Mouse (Mus musculus) fibroblast of lung, adult 2 months (primary cell): ENCODE measurements around the gene Ddx60.
"Not testable (repeated sequence)": the region's sequence is repeated elsewhere in the genome, so short reads cannot be mapped to it uniquely, and the experiment has no call there.

ENCODE experiments used
- DNase-seq: peaks from one replicate; pipeline ENCODE4 v3.0.0-alpha.2; 2011; ENCODE audit warnings: low read depth

Ddx60 gene

DNA sequence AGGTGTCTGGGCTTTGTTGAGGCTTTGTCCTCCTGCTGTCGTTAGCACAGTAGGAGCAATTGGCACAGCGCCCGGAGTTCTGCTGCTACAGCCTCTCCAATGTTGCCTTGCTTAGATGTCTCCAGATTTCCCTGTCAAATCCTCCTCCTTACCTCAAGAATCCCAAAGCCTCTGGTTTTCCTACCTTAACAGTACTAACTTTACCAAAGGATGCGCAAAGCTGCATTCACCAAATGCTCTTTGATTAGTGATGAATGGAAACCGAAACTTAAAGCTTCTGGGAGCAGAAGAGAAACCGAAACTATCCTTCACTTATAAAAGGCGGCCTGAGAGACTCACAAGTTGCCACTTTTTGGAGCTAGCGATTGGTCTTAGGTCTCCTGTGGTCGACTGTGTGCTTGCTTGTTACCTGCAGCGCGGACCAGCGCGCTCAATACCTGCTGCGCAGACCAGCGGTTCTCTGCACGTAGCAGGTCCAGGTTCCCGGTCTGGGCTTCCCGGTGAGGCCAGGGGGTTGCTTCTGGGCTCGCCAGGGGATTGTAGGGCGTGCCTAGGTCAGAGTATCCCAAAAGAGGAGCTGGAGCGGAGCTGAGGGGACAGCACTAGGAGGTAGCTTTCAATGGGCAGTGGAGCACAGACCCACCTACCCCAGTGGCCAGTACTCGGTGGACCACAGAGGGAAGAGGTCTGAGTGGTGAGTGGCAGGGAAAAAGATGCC lies at the start of gene Ddx60:
Gene Ddx60 (plus strand): TSS at position 311 of the 718 bp plus-strand sequence.
- peak; percentile 14 for DNase-seq

DNA sequence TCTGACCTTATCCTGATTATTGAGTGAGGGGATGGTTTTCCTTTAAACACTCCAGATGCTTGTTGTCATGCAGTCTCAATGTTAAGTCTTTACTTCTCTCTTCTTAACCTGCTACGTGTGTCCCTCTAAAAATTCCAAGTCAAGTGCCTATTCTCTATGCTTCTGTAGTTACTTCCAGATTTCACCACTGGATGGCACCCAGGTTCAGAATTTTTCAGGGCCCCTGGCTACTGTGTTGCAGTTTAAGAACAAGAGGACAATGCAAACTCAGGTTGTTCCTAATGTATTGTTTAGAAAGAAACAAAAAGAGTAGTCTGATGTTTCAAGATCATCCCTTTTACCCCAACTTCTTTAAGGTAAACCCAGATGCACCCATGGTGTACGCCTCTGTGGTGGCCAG lies 33.8 kb upstream of the Ddx60 start:
- DNase-seq, result peak; percentile 27

DNA sequence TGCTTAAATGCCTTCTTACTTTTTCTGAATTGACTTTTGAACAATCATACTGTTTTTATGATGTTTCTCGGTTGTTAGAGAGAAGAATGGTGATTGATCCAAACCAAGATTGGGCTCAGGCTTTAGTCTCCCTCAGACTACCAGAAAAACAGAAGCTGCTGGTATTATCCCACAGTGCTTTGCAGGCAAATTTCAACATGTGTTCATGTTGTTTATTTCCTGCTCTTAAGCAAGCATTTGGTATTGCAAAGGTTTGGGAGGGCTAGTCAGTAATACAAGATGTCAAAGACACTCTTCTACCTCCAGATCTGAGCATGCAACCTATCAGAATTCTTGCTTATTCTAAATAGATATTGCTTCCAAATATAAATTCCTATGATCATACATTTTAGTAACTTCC lies 31.1 kb upstream of the Ddx60 start:
- DNase-seq, result no peak

DNA sequence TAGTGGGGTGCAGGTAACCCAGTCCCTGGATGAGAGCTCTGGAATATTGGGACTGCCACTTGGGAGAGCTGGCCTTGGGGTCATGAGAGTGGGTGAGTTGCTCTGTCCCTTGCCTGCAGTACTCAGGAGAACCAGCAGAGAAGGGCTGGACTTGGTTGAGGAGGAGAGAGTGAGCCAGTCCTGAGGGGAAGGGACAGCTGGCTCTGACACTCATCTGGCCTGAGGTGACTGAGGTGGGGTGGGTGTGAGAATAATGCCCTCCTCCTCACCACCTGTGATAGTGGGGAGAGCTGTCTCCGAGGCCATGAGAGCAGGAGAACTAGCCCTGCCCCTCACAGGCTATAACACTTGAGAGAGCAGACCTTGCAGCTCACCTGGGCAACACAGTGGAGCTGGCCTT lies 30.5 kb upstream of the Ddx60 start:
- DNase-seq, result no peak

DNA sequence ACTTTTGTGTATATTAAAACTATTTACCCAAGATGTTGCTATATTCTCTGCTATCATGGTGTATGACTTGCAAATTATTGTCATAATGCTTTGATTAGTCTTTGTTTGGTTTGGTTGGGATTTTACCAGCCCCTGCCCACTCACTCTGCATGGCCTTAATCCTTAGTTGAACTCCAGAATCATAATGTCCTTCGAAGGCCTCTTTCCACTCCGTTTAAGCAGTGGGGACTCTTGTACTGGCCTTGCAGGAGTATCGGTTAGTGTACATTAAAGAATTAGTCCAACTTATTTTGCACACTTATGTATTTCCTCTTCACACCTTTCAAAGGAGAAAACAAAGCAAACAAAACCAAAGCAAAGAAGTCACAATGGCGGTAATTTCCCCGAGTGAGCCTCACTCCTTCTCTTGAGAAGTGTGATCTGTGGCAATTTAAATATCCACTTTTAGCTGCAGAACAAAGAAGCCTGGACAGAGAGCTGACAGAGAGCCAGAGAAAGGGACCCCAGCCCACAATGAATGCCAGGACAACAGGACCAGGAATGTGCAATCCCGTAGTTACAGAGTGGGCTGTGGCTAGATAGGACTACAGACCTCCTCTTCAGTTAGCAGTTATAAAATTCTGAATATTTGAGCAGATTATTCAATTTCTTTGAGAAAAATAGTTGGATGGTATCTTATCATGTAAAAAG lies 26.7 kb upstream of the Ddx60 start:
- DNase-seq, result no peak

DNA sequence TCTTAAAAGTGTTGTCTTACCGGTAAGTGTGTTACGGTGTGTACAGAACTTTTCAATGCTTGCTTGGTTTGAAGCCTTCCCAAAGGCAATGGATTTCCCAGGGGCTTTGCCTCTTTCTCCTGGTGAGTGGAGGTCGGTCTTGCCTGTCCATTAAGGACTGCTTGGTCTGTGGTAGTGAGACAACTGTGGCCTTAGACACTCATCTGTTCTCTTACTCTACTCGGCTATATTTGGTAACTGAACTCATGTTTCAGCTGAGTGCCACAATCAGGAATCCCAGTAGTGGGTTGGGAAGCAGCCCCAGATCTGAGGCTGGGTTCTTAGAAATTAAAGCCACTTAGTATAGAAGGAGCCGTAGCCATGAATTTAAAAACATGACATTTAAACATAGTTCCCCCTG lies 25.4 kb upstream of the Ddx60 start, which contains the start of gene Palld:
Gene Palld (minus strand): TSS at position 170 of the 400 bp plus-strand sequence.
- no peak for DNase-seq

DNA sequence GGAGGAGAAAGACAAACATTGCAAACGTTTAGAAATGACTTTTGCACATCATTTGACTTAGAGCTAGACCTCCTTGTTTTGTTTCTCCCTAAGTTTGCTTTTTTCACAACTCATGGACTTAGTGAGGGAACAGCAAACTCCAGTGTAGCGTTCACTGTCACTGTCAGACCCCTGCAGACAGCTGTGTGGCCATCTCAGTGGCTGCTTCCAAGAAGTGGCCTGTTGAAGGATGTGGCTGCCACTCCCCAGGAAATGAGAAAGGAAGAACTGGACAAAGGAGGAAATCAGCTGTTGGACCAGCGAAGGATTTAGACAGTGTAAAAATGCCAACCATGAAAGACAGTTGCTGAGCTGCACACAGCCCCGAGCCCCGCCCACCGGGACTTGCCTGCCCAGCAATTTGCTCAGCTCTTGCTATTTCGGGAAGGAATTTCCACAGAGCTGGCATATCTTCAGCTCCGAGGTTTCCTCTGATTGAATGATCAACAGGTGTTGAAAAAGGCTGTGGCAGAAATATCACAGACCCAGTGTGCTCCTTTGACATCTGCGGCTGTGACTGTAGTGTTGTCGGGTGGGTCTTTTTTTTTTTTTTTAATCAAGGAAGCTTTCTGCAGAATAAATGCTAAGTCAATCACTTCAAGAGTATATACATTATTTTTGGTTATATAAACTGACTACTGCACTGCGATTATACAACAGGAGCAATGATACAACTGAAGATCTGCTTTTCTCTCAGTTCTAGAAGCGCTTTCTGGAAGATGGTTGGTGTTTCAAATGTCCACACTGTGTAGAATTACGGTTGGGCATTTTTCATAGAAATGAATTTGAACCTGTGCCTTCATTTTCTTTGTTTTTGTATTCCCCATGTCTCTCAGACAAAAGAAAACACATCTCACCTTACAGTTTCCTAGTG lies 19.3 kb upstream of the Ddx60 start:
- peak; percentile 12 for DNase-seq

DNA sequence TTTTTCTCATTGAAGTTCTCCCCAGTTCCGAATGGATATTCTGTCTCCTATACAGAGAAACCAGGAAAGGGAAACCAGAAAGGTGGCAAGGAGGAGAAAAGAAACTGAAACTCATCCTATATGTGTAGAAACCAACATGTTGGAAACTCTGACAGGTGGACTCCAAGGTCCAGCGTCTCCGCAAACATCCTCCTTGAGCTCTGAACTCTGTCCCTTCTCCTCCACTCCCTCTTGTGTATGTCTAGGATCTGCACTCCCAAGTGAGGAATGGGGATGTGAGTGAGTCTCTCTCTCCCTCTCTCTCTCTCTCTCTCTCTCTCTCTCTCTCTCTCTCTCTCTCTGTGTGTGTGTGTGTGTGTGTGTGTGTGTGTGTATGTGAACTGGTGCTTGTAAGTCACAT lies 18.6 kb upstream of the Ddx60 start:
- no peak for DNase-seq

DNA sequence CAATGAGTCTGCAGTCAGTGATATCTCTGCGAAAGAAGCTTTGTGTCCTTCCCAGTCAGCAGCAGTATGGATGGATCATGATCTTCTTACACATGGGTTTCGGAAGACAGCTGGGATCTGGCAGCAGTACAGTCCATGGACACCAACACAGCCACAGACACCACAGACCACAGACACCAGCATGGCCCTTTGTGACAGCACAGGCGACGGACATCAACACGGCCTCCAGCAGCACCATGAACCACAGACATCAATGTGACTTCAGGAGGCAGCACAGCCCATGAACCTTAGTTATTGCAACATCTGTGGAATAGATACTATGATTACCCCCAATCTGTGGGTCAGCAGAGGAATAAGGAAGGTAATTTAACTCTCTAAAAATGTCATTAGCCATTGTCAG lies 15.1 kb upstream of the Ddx60 start:
- DNase-seq, result no peak

DNA sequence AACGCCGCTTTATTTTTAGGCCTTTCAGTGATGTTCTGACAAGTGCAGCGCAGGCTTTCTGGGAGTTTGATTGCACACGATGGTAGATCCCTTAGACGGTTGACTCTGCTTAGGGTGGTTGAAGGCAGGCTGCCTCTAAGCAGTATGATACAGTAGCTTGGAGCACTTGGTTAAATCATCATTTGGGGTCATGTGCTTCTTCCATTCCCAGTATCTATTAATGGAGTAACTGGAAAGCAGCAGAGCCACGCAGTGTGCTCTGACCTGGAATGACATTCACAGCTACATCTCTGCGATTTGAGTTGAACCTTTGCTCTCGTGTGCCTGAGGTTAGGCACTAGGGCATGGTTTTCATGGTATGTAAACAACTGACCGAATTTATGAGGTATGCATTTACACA lies 13.9 kb upstream of the Ddx60 start:
- DNase-seq, result no peak

DNA sequence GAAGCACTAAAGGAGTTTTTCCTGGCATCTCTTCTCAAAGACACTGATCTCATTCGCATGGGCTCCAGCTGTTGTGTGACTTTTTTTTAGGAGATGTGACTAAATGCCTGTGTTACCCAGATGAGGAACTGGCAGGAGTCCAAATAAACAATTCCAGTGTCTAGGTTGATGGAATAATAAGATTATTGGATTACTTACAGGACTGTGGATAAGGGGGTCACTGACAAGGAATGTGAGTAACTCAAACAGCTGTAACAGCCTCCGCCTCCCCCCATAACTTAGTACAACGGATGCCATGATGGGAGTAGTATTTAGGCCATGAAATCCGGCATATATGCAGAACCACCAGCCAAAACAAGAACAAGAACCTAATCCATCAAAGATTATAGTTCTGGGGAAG lies 10.6 kb upstream of the Ddx60 start:
- no peak for DNase-seq

DNA sequence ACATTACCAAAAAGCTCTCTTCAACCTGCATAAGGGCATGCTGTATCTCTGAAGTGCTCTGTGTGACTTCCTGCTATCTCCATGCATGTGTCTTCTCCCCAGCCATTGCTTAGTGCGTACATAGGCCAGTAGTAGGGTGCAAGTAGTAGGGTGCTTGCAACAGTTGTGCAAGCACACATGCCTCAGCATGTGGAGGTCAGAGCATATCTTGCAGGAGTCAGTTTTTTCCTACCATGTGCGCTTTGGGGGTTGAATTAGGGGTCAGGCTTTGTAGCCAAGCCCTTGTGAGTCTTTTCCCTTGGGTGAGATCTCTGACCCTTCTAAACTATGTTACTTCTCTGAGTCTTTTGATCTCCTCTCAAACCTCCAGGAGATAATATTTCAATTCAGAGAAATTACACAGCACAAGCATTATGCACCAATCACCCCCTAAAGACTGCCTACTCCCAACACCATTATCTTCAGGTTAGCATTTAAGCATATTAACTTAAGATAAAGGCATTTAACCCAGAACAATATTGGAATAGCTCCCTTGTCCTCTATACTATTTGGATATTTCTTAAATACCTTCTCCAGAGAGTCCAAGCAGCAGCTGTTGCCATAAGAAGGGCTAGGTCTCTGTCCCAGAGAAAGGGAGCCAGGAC lies 8.6 kb upstream of the Ddx60 start:
- DNase-seq, result no peak

DNA sequence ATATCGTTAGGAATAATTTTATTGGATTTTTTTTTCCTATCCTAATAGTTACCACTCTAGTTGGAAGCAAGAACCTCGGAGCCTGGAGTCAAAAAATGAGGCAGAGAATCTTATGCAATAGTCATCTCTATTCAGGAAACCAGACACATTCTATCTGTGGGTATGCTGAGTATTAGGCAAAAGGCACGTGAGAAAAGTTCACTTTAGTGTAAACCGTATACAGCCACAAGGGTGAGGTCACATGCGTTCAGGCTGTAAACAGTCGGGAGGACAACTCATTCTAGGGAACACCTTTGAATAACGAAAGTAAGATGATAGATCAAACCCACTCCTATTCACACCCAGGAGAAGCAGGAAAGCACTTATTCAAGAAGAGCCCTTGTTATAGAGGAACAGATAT lies 7.5 kb upstream of the Ddx60 start:
- no peak for DNase-seq

DNA sequence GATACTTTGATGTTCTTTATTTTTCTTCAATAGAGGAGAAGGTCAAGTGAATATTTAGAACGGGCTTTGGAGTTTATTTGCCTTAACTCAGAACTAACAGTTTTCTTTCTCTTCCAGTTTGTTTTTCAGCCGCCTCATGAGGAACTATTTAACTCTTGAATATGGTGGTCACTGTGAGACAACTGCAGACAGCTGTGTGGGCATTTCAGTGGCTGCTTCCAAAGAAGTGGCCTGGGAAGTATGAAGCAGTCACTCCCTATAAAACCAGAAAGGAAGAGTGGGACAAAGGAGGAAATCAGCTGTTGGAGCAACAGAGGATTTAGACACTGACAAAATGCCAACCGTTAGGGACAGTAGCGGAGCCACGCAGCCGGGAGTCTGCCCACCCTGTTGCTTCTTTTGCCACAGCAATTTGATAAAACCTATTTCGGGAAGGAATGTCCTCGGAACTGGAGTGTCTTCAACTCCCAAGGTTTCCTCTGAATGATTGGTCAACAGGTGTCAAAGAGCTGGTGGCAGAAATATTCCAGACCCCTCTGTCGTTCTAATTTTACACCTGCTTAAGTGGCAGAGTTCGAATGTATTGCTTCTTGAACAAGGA lies 6.3 kb upstream of the Ddx60 start:
- no peak for DNase-seq

DNA sequence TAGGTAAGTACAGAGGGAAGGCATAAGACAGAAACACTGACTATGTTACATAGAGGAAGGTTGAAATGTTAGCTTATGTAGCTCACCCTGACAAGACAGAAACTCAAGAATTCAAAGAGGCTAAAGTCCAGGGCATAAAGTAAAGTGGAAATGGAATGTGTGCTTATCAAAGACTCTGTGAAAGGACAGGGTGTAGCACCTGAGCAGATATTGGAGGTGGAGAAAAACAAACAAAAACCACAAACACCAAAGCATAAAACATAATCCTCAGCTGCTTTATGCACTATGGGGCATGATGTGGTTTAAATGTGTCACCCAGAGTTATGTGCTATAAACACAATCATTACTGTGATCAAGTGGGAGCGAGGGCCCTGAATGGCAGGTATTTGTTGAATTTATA lies 3.4 kb upstream of the Ddx60 start:
- DNase-seq, result no peak

DNA sequence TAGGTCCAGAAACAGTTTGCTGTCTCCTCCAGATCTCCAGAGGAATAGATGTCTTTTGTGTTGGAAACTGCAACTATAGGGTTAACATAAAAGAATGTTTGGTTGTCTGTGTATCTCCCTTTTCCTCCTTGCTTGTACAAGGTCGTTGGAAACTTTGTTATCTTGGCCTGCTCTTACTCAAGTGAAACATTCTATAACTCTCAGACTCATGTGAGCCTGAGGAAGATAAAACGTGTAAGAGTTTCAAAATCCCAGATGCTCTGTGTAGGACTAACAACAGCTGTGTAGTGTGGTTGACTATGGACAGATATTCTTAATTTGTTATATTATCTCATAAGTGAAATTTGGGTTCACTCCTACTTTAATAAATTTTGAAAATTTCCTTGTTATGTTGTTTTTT lies 5.4 kb downstream of the Ddx60 start:
- no peak for DNase-seq

DNA sequence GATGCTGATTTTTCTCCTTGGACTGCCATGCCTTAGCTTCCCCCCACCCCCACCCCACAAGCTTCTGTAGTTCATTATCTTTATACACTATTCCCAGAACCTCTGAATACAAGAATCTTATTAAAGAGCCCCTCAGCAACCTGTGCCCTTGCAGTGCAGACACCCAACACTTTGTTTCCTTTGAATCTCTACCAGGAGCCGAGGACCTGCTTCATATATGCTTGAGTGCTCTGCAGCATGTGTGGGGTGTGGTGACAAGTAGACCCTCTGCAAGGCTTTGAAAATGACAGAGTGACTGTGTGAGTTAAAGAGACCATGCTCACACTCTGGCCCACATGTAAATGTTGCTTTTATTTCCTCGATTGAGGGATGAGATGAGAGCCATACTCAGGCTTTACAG lies 9.7 kb downstream of the Ddx60 start:
- no peak for DNase-seq

DNA sequence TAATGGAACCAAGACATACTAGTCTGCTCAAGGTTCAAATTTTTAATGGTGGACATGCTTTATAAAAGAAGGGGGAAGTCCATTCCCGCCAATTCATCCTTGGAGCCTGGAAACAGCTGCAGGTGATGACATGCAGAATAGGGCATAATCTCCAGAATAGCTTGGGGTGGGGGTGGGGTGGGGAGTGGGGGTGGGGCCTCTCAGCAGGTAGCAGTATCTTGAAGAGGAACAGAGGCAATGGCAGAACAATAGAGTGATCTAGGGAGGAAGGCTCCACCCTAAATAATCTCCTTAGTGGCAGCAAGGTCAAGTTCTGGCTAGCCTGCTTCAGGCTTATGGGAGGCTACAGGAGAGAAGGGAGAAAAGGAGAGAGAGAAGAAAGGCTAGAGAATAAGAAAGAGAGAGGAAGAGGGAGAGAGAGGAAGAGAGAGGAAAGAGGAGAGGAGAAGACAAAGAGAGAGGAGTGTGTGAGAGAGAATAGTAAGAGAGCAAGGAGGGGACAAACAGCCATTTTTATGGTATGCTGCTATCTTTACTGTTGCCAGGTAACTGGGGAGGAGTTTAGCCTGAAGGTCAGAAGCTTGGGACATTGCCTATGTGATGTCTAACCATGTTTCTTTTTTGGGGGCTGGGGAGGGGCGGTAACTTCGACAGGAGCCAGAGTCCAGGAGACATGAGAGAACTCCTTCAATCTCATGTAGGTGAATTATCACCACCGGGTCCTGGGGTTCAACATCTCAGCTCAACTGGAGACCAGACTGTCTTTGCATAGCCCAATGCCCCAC lies 36.9 kb downstream of the Ddx60 start:
- DNase-seq, result not testable (repeated sequence)

DNA sequence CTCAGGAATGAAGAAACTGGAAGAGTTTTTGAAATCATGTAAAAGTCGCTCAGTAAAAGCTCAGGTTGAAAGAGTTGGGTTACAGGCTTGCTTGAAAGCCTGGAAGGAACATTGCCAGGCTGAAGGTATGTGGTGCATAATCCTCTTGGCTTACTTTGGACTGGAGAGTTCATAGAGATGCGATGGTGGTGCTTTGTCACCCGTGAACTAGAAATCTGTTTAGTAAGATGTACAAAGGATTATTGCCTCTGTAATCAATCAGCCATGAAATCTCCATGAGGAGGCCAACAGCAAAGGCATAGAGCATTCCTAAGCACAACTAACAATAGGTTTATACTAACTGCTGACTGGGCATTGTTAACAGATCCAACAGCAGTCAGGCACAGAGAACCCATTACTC lies 41.7 kb downstream of the Ddx60 start:
- DNase-seq, result no peak

DNA sequence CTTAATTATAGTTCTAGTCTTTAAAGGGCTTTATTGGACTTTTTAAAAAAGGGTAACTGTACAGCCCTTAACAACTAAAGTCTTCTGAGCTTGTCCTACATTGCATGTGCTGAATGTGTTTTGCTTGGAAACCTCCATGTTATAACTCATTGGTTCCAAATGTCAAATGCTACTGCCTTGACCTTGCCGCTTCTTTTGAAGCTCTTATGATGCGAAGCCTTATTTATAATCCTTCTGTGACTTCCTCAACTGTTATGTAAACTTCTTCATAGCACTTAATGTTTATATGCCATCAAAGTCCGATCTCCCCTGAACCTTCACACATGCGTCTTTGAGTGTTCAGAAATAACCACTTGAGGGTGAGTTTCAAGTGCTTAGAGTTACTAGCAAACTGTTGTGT lies 57.1 kb downstream of the Ddx60 start:
- DNase-seq, result no peak
